Mouse (Mus musculus): ENCODE measurements around the gene Miip. TPM values are rescaled to one million over a fixed set of nuclear protein-coding genes. Genes with fewer than 3 reads are reported as not detected.

Gene Miip
- polyA plus RNA-seq (2015; fragmentation: Nextera tagmentation; extraction: Ambion mirVana), result 44.2 and 44.9 TPM in 2 replicates

DNA sequence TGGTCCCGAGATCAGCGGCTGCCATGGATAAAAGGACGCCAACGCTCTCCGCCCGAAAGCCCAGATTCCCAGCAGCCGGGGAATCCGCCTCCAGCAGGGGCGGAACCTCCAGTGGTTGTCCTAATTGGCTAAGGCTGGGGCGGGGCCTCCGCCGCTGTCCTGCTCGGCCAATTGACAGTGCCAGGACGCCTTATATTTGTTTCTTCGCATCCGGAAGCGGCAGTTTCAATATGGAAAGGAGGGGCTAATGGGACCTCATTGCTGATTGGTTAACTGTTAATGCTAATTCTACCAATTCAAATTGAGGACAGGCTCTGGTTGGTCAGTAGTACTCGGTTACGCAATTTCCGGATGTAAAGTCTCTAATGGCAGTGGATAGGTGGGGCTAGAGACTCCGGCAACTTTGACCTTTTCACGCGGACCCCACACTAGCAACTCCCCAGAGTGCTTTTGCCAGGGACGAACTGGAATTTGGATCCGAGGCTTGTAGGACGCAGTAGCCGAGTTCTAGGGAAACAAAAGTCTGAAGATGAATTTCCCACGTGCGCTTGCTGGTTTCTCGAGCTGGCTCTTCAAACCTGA is at the start of gene Miip, which contains the start of gene Fv1:
Gene Miip (minus strand): TSS at position 367 of the 582 bp plus-strand sequence.
Gene Fv1 (plus strand): TSS at position 530 of the 582 bp plus-strand sequence.
- Histone ChIP-seq H3K27me3 (no peaks in the 10 kb centered on the region), H3K36me3 (peaks cover 34% of the 10 kb centered on the region), H3K4me2 (peak within 1 kb of the TSS; percentile 69), H3K9me3 (no peaks in the 10 kb centered on the region), H3K27ac (peak within 1 kb of the TSS; percentile 77), H3K4me1 (peaks cover 20% of the 10 kb centered on the region), H3K4me3 (peak within 1 kb of the TSS; percentile 66), H3K9ac (peak within 1 kb of the TSS; percentile 75)
- peak; percentile 97 for ATAC-seq (ENCODE audit: borderline replicate concordance, extremely low read depth, low FRiP score, low TSS enrichment)
- WGBS, result under 1% methylated on average over 30 of the region's 30 CpGs

DNA sequence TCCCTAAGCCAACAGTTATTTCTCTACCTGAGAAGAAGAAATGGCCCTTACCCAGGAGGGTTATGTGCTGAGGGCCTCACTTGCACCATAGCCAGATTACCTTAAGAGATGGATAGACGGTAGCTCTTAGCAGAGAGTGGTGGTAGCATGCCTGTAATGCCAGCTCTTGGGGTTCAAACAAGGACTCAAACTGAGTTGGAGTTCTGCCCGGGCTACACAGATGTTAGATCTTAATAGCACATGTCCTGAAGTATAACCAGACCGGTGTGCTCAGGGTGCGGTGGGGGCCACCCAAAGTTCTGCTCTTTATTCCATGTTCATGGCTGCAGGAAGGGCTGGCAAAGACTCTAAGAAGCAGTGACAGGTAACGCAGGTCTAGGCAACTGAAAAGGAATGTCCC is 40.9 kb upstream of the Miip start:
- Histone ChIP-seq H3K27me3 (no peaks in the 10 kb centered on the region), H3K27ac (no peak overlapping the region), H3K4me1 (peaks cover 4% of the 10 kb centered on the region), H3K4me2 (no peak overlapping the region), H3K36me3 (peaks cover 5% of the 10 kb centered on the region; the same call in 1 of the 2 replicates), H3K4me3 (no peak overlapping the region), H3K9ac (no peak overlapping the region), H3K9me3 (no peaks in the 10 kb centered on the region)
- ATAC-seq (ENCODE audit: borderline replicate concordance, extremely low read depth, low FRiP score, low TSS enrichment), result no peak
- 73% methylated on average over 5 of the region's 5 CpGs for whole genome bisulfite sequencing

DNA sequence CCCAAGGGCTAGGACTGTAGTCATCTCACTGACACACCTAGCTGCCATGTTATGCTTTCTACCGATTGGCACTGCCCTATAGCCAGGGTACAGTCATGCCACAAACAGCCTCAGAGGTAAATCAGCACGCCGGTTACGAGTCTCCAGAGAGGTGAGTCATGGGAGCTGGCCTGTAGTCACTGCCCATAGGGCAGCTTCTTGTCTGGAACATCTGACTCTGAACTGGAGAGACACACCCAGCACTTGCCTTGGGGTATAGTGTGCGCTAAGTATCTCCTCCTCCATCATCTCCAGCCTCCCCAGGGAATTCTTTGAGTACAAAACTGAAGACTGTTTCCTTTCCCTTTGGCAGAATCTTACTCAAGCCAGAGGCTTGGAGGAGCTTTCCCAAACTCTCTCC is 37.6 kb upstream of the Miip start:
- no peak for ATAC-seq (ENCODE audit: borderline replicate concordance, extremely low read depth, low FRiP score, low TSS enrichment)
- Histone ChIP-seq H3K4me3 (no peak overlapping the region), H3K9ac (no peak overlapping the region), H3K27ac (no peak overlapping the region), H3K9me3 (no peaks in the 10 kb centered on the region), H3K36me3 (no peaks in the 10 kb centered on the region), H3K4me1 (peaks cover 11% of the 10 kb centered on the region), H3K27me3 (no peaks in the 10 kb centered on the region), H3K4me2 (no peak overlapping the region)
- WGBS, result 80% methylated on average over 5 of the region's 5 CpGs

DNA sequence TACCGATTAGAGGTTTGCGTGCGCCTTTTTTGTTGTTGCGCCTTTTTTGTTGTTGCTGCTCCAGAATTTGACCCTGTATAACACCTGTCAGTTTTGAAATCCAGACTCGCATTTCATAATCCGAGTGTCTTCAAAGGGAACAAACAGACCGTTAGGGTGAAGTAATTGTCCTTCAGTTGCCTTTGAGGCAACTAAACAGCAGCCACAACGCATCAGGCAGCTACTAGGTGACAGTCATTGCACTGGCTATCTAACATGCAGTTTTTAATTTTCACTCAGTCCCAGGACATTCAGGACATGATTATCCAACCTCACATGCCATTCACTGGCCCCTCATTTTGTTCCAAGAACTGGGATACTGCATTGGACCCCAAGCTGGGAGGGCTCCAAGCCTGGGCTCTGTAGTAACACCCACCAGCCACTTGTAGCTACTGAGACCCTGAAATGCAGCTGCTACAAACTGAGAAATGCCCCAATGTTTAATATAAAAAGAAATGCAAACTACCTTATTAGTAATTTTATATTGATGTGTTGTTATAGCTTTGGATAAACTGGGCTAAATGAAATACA is 36.6 kb upstream of the Miip start:
- Histone ChIP-seq H3K9me3 (no peaks in the 10 kb centered on the region), H3K4me2 (peak overlapping the region; percentile 70), H3K36me3 (no peaks in the 10 kb centered on the region; the same call in 1 of the 2 replicates), H3K4me1 (peaks cover 11% of the 10 kb centered on the region), H3K9ac (peak overlapping the region; percentile 92; the same call in 1 of the 2 replicates), H3K27me3 (no peaks in the 10 kb centered on the region), H3K27ac (no peak overlapping the region), H3K4me3 (peak overlapping the region; percentile 98)
- ATAC-seq (ENCODE audit: borderline replicate concordance, extremely low read depth, low FRiP score, low TSS enrichment), result peak; percentile 12; the same call in 1 of the 2 replicates
- 1% methylated on average over 8 of the region's 8 CpGs for WGBS

DNA sequence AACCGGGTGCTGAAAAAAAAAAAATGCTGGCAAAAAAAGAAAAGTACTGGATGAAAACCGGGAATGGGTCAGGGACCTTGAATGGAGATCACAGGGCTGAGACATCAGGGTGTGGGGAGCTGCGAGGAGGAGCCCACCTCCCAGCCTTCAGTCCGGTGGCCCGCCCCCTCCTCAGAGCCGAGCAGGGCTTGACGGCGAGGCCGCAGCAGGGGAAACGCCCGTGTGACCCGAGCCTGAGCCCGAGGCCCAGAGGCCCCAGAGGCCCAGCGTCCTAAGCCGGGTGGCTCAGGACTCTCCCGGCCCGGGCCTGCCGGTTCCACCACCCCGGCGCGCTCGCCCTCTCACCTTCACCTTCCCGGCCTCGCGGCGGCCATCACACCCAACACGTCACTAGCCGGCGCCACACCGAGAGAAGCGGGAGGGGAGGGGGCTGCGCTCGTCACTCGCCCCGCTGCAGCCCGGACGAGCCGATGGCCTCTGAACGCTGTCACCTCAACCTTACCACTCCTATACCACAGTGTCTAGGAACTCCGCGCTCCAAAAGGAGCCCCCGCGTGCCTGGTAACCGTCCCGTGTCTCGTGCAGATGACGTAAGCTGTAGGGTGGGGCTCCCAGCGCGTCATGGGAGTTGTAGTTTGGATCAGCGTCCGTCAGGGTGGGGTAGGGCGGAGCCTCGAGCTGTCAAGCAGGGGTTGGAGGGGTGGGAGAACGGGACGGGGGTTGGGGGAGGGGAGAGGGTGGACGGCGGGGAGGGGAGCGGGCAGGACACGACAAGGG is 35.9 kb upstream of the Miip start, which contains the start of gene Mfn2:
Gene Mfn2 (minus strand): TSS at position 392 of the 777 bp plus-strand sequence.
- peak within 1 kb of the TSS; percentile 92 for H3K9ac ChIP-seq
- H3K4me2 ChIP-seq, result peak within 1 kb of the TSS; percentile 70
- peaks cover 5% of the 10 kb centered on the region for H3K36me3 ChIP-seq
- H3K27me3 ChIP-seq, result no peaks in the 10 kb centered on the region
- peak; percentile 96 for ATAC-seq (ENCODE audit: borderline replicate concordance, extremely low read depth, low FRiP score, low TSS enrichment)
- H3K9me3 ChIP-seq, result no peaks in the 10 kb centered on the region
- peak within 1 kb of the TSS; percentile 98 for H3K4me3 ChIP-seq
- peak within 1 kb of the TSS; percentile 80 for H3K27ac ChIP-seq
- WGBS, result under 1% methylated on average over 57 of the region's 59 CpGs
- H3K4me1 ChIP-seq, result peaks cover 11% of the 10 kb centered on the region

DNA sequence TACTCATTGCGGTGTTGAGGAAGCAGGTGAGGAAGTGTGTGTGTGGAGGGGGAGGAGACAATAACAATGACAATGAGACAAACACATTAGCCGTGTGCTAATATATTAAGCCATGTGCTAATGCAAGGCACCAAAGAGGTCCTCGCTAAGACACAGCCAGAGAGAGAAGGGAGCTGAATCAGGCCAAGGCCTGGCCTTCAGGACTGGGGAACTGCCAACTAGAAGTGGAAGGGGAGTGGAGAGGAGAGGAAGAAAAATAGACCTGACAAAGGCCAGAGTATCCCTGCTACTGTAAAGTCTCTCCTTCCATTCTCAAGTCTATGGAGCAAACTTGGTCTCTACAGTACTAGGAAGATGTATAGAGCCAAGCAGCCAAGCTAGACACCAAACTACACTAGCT is 35.0 kb upstream of the Miip start:
- Histone ChIP-seq H3K4me3 (peak overlapping the region; percentile 98), H3K4me1 (peaks cover 11% of the 10 kb centered on the region), H3K9me3 (no peaks in the 10 kb centered on the region), H3K36me3 (peaks cover 13% of the 10 kb centered on the region), H3K27me3 (no peaks in the 10 kb centered on the region), H3K27ac (no peak overlapping the region), H3K4me2 (peak overlapping the region; percentile 63), H3K9ac (peak overlapping the region; percentile 92)
- 75% methylated on average over 3 of the region's 3 CpGs for WGBS
- ATAC-seq (ENCODE audit: borderline replicate concordance, extremely low read depth, low FRiP score, low TSS enrichment), result no peak

DNA sequence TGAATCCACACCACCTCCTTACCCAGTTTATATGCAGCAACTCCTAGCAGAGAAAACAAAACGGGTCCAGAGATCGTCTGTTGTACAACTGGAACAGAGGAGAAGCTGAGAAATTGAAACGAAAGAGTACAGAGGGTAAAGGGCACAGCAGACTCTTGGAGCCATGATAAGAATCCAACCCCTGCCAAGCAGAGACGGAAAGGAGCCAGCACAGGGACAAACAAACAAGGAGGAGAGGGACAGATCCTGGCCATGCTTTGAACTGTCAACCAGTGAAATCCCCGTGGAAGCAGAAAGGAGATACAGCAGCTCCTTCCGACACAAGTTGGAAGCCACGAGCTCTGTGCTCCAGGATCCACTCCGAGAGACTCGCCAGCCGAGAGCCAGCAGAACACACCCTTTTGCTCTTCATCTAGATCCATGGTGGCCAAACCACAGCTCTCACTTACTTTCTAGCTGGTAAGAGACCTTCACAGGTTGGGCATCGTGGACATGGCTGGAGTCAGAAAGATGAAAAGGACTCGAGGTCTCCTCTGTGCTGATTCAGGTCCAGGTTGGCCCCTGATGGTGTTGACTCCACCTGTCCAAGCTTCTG is 34.4 kb upstream of the Miip start:
- H3K9ac ChIP-seq, result no peak overlapping the region
- H3K4me2 ChIP-seq, result no peak overlapping the region
- H3K4me3 ChIP-seq, result no peak overlapping the region
- no peak overlapping the region for H3K27ac ChIP-seq
- peaks cover 11% of the 10 kb centered on the region for H3K4me1 ChIP-seq
- WGBS, result 89% methylated on average over 12 of the region's 12 CpGs
- no peaks in the 10 kb centered on the region for H3K9me3 ChIP-seq
- H3K27me3 ChIP-seq, result no peaks in the 10 kb centered on the region
- peaks cover 19% of the 10 kb centered on the region for H3K36me3 ChIP-seq
- no peak for ATAC-seq (ENCODE audit: borderline replicate concordance, extremely low read depth, low FRiP score, low TSS enrichment)

DNA sequence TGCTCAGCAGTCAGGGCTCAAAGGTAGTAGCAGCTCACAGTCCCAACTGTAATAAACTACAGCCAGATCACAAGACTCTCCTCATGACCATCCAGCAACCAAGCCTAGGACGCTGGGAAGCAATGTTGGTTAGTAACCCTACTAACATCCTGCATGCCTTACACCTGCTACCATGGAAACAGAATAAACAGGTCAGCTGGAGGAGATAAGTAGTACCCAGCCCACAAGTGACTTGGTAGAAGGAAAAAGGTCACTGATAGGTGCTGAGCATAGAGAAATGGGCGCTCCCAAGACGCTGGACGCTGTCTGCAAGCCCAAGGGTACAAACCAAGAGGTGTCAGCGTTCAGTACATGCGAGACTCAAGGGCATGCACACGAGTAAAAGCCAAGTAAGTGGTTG is 31.8 kb upstream of the Miip start:
- no peak overlapping the region for H3K9ac ChIP-seq
- H3K9me3 ChIP-seq, result no peaks in the 10 kb centered on the region
- peaks cover 11% of the 10 kb centered on the region for H3K4me1 ChIP-seq
- H3K36me3 ChIP-seq, result peaks cover 37% of the 10 kb centered on the region
- WGBS, result 83% methylated on average over 7 of the region's 7 CpGs
- H3K4me3 ChIP-seq, result no peak overlapping the region
- H3K27me3 ChIP-seq, result no peaks in the 10 kb centered on the region
- no peak for ATAC-seq (ENCODE audit: borderline replicate concordance, extremely low read depth, low FRiP score, low TSS enrichment)
- H3K4me2 ChIP-seq, result no peak overlapping the region
- no peak overlapping the region for H3K27ac ChIP-seq

DNA sequence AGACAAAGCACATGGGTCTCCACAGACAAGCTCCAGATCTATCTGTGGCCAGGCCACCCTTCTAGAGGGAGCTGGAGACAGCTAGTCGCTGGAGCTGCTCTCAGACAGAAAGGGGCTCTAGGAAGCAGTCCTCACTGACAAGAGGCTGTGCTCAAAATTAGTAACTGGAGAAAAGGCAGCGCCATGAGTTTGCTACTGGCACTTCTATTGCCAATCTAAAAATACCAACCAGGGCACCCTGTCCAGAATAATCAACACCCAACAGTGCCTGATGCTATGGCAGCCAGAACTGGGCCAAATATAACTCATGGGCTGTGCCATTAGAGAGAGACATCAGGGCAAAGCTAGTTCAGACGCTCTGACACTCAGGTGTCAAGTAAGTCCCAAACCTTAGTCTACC is 28.7 kb upstream of the Miip start:
- ATAC-seq (ENCODE audit: borderline replicate concordance, extremely low read depth, low FRiP score, low TSS enrichment), result no peak
- no peak overlapping the region for H3K27ac ChIP-seq
- no peak overlapping the region for H3K4me2 ChIP-seq
- no peak overlapping the region for H3K9ac ChIP-seq
- no peaks in the 10 kb centered on the region for H3K27me3 ChIP-seq
- H3K36me3 ChIP-seq, result peaks cover 53% of the 10 kb centered on the region
- no peaks in the 10 kb centered on the region for H3K9me3 ChIP-seq
- WGBS, result 81% methylated on average over 3 of the region's 3 CpGs
- no peak overlapping the region for H3K4me3 ChIP-seq
- H3K4me1 ChIP-seq, result no peaks in the 10 kb centered on the region

DNA sequence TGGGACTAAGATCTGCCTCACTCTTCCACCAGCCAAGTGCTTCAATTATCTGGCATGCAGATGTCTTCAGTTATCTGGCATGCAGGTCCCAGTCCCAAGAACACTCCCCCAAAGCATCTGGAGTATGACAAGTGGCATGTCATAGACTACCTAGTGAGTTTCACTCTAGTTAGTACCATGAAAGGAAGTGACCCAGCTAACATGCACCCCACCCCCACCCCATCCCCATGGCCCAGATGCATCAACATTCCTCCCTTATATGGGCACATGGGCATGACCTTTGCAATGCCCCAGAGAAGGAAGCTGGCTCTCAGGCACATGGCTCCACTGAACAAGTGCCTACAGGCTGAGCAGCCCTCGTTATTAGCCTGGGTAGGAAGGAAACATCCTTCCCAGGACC is 27.8 kb upstream of the Miip start:
- H3K9ac ChIP-seq, result no peak overlapping the region
- no peaks in the 10 kb centered on the region for H3K4me1 ChIP-seq
- H3K4me3 ChIP-seq, result no peak overlapping the region
- no peak overlapping the region for H3K27ac ChIP-seq
- H3K9me3 ChIP-seq, result no peaks in the 10 kb centered on the region
- no peak overlapping the region for H3K4me2 ChIP-seq
- peaks cover 62% of the 10 kb centered on the region for H3K36me3 ChIP-seq
- WGBS, result 48% methylated on average over 1 of the region's 1 CpGs
- ATAC-seq (ENCODE audit: borderline replicate concordance, extremely low read depth, low FRiP score, low TSS enrichment), result no peak
- no peaks in the 10 kb centered on the region for H3K27me3 ChIP-seq

DNA sequence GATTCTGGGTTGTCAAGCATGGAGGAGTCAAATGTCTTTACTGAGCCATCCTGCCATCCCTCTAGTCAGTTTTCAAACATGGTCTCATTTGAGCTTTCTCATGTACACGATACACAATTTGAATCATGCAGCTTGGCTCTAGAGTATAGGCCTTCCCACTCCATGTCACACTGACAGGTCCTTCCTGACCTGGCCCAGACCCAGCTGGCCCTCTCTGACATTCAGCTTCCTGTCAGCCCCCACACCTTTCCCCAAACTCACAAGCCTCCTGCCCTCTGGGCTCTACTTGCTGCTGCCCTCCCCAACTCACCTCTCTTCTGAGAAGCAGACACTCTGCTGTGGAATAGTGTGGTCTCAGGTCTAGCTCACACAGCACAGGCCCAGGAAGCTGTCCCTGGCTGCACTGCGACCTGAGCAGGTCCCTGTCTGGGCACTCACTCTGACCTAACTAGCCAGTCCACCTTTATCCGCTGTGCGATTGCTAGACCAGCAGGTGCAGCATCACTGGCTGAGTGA is 27.3 kb upstream of the Miip start:
- Histone ChIP-seq H3K27ac (no peak overlapping the region), H3K36me3 (peaks cover 67% of the 10 kb centered on the region), H3K9ac (no peak overlapping the region), H3K27me3 (no peaks in the 10 kb centered on the region), H3K9me3 (no peaks in the 10 kb centered on the region), H3K4me2 (no peak overlapping the region), H3K4me3 (no peak overlapping the region), H3K4me1 (no peaks in the 10 kb centered on the region)
- WGBS, result 89% methylated on average over 4 of the region's 4 CpGs
- ATAC-seq (ENCODE audit: borderline replicate concordance, extremely low read depth, low FRiP score, low TSS enrichment), result no peak

Data from lung, embryonic 15.5 days (tissue).